Mouse (Mus musculus): ENCODE measurements around the gene Fgf3. TPM values are rescaled to one million over a fixed set of nuclear protein-coding genes. Genes with fewer than 3 reads are reported as not detected.
A peak's percentile ranks its signal among the peaks of the same experiment; 100 is the strongest.

The Fgf3 gene
- not detected in 2 replicates for polyA plus RNA-seq (2014; fragmentation: Nextera tagmentation; extraction: Ambion mirVana)

GRCm38 (mm10) chr7:144837891-144838488 lies at the start of gene Fgf3:
Gene Fgf3 (plus strand): TSS chr7:144838083.
- H3K27ac ChIP-seq (ENCODE audit: low read depth) = no peak within 1 kb of the TSS
- H3K4me2 ChIP-seq = peak within 1 kb of the TSS; percentile 57
- no peaks in the 10 kb centered on the region for H3K36me3 ChIP-seq (ENCODE audit: insufficient read depth)
- DNase-seq (no peak), ATAC-seq (ENCODE audit: insufficient read depth) (no peak)
- no peaks in the 10 kb centered on the region for H3K9me3 ChIP-seq (ENCODE audit: low read depth, low read length)
- H3K27me3 ChIP-seq (ENCODE audit: insufficient read depth, low read length) = peaks cover 67% of the 10 kb centered on the region
- H3K9ac ChIP-seq = no peak within 1 kb of the TSS
- no peaks in the 10 kb centered on the region for H3K4me1 ChIP-seq (ENCODE audit: insufficient read depth)
- peak within 1 kb of the TSS; percentile 31 for H3K4me3 ChIP-seq (ENCODE audit: low read depth, low read length)
- TF ChIP-seq CTCF (IDR thresholded peaks at IDR 0.05; ENCODE audit: low read depth) = no peak
- 2% methylated on average over 42 of the region's 43 CpGs for WGBS

- Histone ChIP-seq H3K4me1 (ENCODE audit: insufficient read depth) (0 out of 2 replicates have a peak, but pooled peaks cover 3% of the 10 kb centered on the region), H3K27ac (ENCODE audit: low read depth) (no peak overlapping the region), H3K36me3 (ENCODE audit: insufficient read depth) (no peaks in the 10 kb centered on the region), H3K9ac (no peak overlapping the region), H3K27me3 (ENCODE audit: insufficient read depth, low read length) (no peaks in the 10 kb centered on the region), H3K4me3 (ENCODE audit: low read depth, low read length) (no peak overlapping the region), H3K4me2 (no peak overlapping the region), H3K9me3 (ENCODE audit: low read depth, low read length) (no peaks in the 10 kb centered on the region)
- DNase-seq (peak; percentile 56), ATAC-seq (ENCODE audit: insufficient read depth) (0 out of 2 replicates have a peak, but pooled peaks have one; percentile 32)
- TF ChIP-seq CTCF (IDR thresholded peaks at IDR 0.05; ENCODE audit: low read depth) = no peak
- 20% methylated on average over 4 of the region's 4 CpGs for WGBS
Observed at GRCm38 (mm10) chr7:144788631-144789030, 49.3 kb upstream of the Fgf3 start.

GRCm38 (mm10) chr7:144789601-144790556 lies 48.0 kb upstream of the Fgf3 start:
- 38% methylated on average over 36 of the region's 36 CpGs for WGBS
- DNase-seq (peak; percentile 48), ATAC-seq (ENCODE audit: insufficient read depth) (no peak)
- H3K4me2 ChIP-seq = peak overlapping the region; percentile 56
- no peaks in the 10 kb centered on the region for H3K36me3 ChIP-seq (ENCODE audit: insufficient read depth)
- H3K9ac ChIP-seq = no peak overlapping the region
- no peaks in the 10 kb centered on the region for H3K9me3 ChIP-seq (ENCODE audit: low read depth, low read length)
- H3K27ac ChIP-seq (ENCODE audit: low read depth) = no peak overlapping the region
- no peaks in the 10 kb centered on the region for H3K27me3 ChIP-seq (ENCODE audit: insufficient read depth, low read length)
- TF ChIP-seq CTCF (IDR thresholded peaks at IDR 0.05; ENCODE audit: low read depth) = peak; percentile 47
- peak overlapping the region; percentile 29 for H3K4me3 ChIP-seq (ENCODE audit: low read depth, low read length)
- H3K4me1 ChIP-seq (ENCODE audit: insufficient read depth) = 0 out of 2 replicates have a peak, but pooled peaks cover 3% of the 10 kb centered on the region

GRCm38 (mm10) chr7:144791426-144791825 lies 46.5 kb upstream of the Fgf3 start:
- Histone ChIP-seq H3K36me3 (ENCODE audit: insufficient read depth) (no peaks in the 10 kb centered on the region), H3K9me3 (ENCODE audit: low read depth, low read length) (no peaks in the 10 kb centered on the region), H3K4me3 (ENCODE audit: low read depth, low read length) (no peak overlapping the region), H3K4me1 (ENCODE audit: insufficient read depth) (0 out of 2 replicates have a peak, but pooled peaks cover 3% of the 10 kb centered on the region), H3K27ac (ENCODE audit: low read depth) (no peak overlapping the region), H3K4me2 (no peak overlapping the region), H3K27me3 (ENCODE audit: insufficient read depth, low read length) (no peaks in the 10 kb centered on the region), H3K9ac (no peak overlapping the region)
- no peak for ATAC-seq (ENCODE audit: insufficient read depth)
- no peak for TF ChIP-seq CTCF (IDR thresholded peaks at IDR 0.05; ENCODE audit: low read depth)
- 83% methylated on average over 7 of the region's 7 CpGs for WGBS
- DNase-seq = no peak

GRCm38 (mm10) chr7:144793296-144793695 lies 44.6 kb upstream of the Fgf3 start:
- ATAC-seq (ENCODE audit: insufficient read depth) (no peak), DNase-seq (no peak)

GRCm38 (mm10) chr7:144795976-144796474 lies 41.9 kb upstream of the Fgf3 start:
- Histone ChIP-seq H3K4me1 (ENCODE audit: insufficient read depth) (no peaks in the 10 kb centered on the region), H3K9me3 (ENCODE audit: low read depth, low read length) (no peaks in the 10 kb centered on the region), H3K4me2 (no peak overlapping the region), H3K36me3 (ENCODE audit: insufficient read depth) (no peaks in the 10 kb centered on the region), H3K9ac (no peak overlapping the region), H3K27ac (ENCODE audit: low read depth) (no peak overlapping the region), H3K27me3 (ENCODE audit: insufficient read depth, low read length) (no peaks in the 10 kb centered on the region), H3K4me3 (ENCODE audit: low read depth, low read length) (no peak overlapping the region)
- DNase-seq (no peak), ATAC-seq (ENCODE audit: insufficient read depth) (no peak)
- TF ChIP-seq CTCF (IDR thresholded peaks at IDR 0.05; ENCODE audit: low read depth) = no peak
- WGBS = 51% methylated on average over 9 of the region's 9 CpGs

More at GRCm38 (mm10) chr7:144793296-144793695, 44.6 kb upstream of the Fgf3 start:
- Histone ChIP-seq H3K4me3 (ENCODE audit: low read depth, low read length) (no peak overlapping the region), H3K9ac (no peak overlapping the region), H3K36me3 (ENCODE audit: insufficient read depth) (no peaks in the 10 kb centered on the region), H3K4me2 (no peak overlapping the region), H3K9me3 (ENCODE audit: low read depth, low read length) (no peaks in the 10 kb centered on the region), H3K4me1 (ENCODE audit: insufficient read depth) (0 out of 2 replicates have a peak, but pooled peaks cover 3% of the 10 kb centered on the region), H3K27me3 (ENCODE audit: insufficient read depth, low read length) (no peaks in the 10 kb centered on the region), H3K27ac (ENCODE audit: low read depth) (no peak overlapping the region)
- WGBS = 64% methylated on average over 10 of the region's 10 CpGs
- TF ChIP-seq CTCF (IDR thresholded peaks at IDR 0.05; ENCODE audit: low read depth) = no peak
